Mouse (Mus musculus) liver, embryonic 15.5 days (tissue): ENCODE results near the gene Akap9. TPM values are rescaled to one million over a fixed set of nuclear protein-coding genes. Genes with fewer than 3 reads are reported as not detected.
A peak's percentile ranks its signal among the peaks of the same experiment; 100 is the strongest.

Experiments
- ATAC-seq: fragments of 200-750 bp; cut with Nextera tagmentation; 2 replicates; pipeline ENCODE4 v1.8.0; 2017; ENCODE audit warnings: moderate number of reproducible peaks, mild to moderate bottlenecking, moderate library complexity; ENCODE audit not compliant: insufficient read depth
- H3K27ac ChIP-seq: fragments of 300-500 bp; sonication (generic); replicated peaks from 2 replicates; pipeline ENCODE4 v1.5.1; 2015; ENCODE audit warnings: mild to moderate bottlenecking, inconsistent platforms
- H3K27me3 ChIP-seq: fragments of 300-500 bp; sonication (generic); 2 replicates; pipeline ENCODE4 v1.6.1; 2015; ENCODE audit warnings: mild to moderate bottlenecking, inconsistent platforms
- H3K36me3 ChIP-seq: fragments of 300-500 bp; sonication (generic); replicated peaks from 2 replicates; pipeline ENCODE4 v1.6.1; 2015; ENCODE audit warnings: moderate library complexity, mild to moderate bottlenecking, inconsistent platforms
- H3K4me1 ChIP-seq: fragments of 300-500 bp; sonication (generic); replicated peaks from 2 replicates; pipeline ENCODE4 v1.6.1; 2015; ENCODE audit warnings: inconsistent platforms
- H3K4me2 ChIP-seq: fragments of 300-500 bp; sonication (generic); 2 replicates; pipeline ENCODE4 v1.6.1; 2015; ENCODE audit warnings: moderate library complexity, mild to moderate bottlenecking, inconsistent platforms
- H3K4me3 ChIP-seq: fragments of 300-500 bp; sonication (generic); replicated peaks from 2 replicates; pipeline ENCODE4 v1.5.1; 2015; ENCODE audit warnings: mild to moderate bottlenecking, inconsistent platforms
- H3K9ac ChIP-seq: fragments of 300-500 bp; sonication (generic); 2 replicates; pipeline ENCODE4 v1.6.1; 2015; ENCODE audit warnings: moderate library complexity, mild to moderate bottlenecking, inconsistent platforms
- H3K9me3 ChIP-seq: fragments of 300-500 bp; sonication (generic); replicated peaks from 2 replicates; pipeline ENCODE4 v1.6.1; 2016; ENCODE audit warnings: inconsistent platforms
- WGBS: fragments of 180-500 bp; shearing (Covaris S2); methylation state at CpG from one replicate; pipeline ENCODE4 v1.1.7; 2015; ENCODE audit warnings: mixed read lengths; ENCODE audit not compliant: insufficient replicate concordance; 5-methylcytosine and 5-hydroxymethylcytosine counted together
- polyA plus RNA-seq: library from polyadenylated mRNA; unstranded; fragments of >200 nt; fragmentation: Nextera tagmentation; extraction: Ambion mirVana; gene quantifications from 2 replicates; pipeline ENCODE4 v1.2.1, GENCODE M21; 2015

Gene Akap9
- polyA plus RNA-seq, 1 experiment from 2014 or later, result 24.5 TPM

DNA sequence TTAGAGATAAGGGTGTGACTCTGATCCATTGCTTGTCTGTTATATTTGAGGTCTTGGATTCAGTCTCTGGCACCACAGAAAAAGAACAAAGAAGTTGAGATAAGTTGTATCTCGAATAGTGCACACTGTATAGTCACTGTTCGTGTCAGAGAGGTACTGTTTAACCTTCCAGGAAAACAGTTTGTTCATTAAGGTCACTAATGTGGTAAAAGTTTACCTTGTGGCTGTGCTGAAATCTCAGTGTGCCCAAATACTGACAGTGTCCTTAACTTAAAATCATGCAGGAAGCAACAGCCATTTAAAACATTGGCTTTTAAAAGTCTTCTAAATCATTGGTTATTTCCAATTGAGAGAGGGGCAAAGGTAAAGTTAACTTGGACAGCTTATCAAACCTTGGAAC lies 43.1 kb downstream of the Akap9 start:
- Histone ChIP-seq H3K4me2 (no peak overlapping the region), H3K27ac (no peak overlapping the region), H3K36me3 (peaks cover 18% of the 10 kb centered on the region), H3K9ac (no peak overlapping the region), H3K27me3 (no peaks in the 10 kb centered on the region), H3K9me3 (no peaks in the 10 kb centered on the region), H3K4me3 (no peak overlapping the region), H3K4me1 (no peaks in the 10 kb centered on the region)
- no peak for ATAC-seq
- WGBS, result 27% methylated on average over 2 of the region's 2 CpGs

- Histone ChIP-seq H3K27ac (no peak overlapping the region), H3K36me3 (peaks cover 27% of the 10 kb centered on the region), H3K9ac (no peak overlapping the region), H3K27me3 (no peaks in the 10 kb centered on the region), H3K9me3 (no peaks in the 10 kb centered on the region), H3K4me3 (no peak overlapping the region), H3K4me2 (no peak overlapping the region), H3K4me1 (no peaks in the 10 kb centered on the region)
- WGBS, result 61% methylated on average over 5 of the region's 5 CpGs
- no peak for ATAC-seq
These were observed 45.9 kb downstream of the Akap9 start for GRCm38 (mm10) chr5:3973764-3974163.

- H3K4me3 ChIP-seq, result no peak overlapping the region
- 64% methylated on average over 6 of the region's 6 CpGs for WGBS
These were observed 47.0 kb downstream of the Akap9 start for GRCm38 (mm10) chr5:3974896-3975295.

GRCm38 (mm10) chr5:3976111-3976510 lies 48.3 kb downstream of the Akap9 start:
- H3K4me2 ChIP-seq, result no peak overlapping the region
- no peaks in the 10 kb centered on the region for H3K4me1 ChIP-seq
- H3K4me3 ChIP-seq, result no peak overlapping the region
- H3K9ac ChIP-seq, result no peak overlapping the region
- H3K27me3 ChIP-seq, result no peaks in the 10 kb centered on the region
- no peak overlapping the region for H3K27ac ChIP-seq
- no peaks in the 10 kb centered on the region for H3K9me3 ChIP-seq
- 84% methylated on average over 8 of the region's 8 CpGs for WGBS
- H3K36me3 ChIP-seq, result peaks cover 25% of the 10 kb centered on the region
- no peak for ATAC-seq

More at GRCm38 (mm10) chr5:3974896-3975295, 47.0 kb downstream of the Akap9 start:
- no peak for ATAC-seq
- H3K27me3 ChIP-seq, result no peaks in the 10 kb centered on the region
- H3K27ac ChIP-seq, result no peak overlapping the region
- no peaks in the 10 kb centered on the region for H3K4me1 ChIP-seq
- H3K9me3 ChIP-seq, result no peaks in the 10 kb centered on the region
- H3K36me3 ChIP-seq, result peaks cover 31% of the 10 kb centered on the region
- H3K4me2 ChIP-seq, result no peak overlapping the region
- no peak overlapping the region for H3K9ac ChIP-seq

DNA sequence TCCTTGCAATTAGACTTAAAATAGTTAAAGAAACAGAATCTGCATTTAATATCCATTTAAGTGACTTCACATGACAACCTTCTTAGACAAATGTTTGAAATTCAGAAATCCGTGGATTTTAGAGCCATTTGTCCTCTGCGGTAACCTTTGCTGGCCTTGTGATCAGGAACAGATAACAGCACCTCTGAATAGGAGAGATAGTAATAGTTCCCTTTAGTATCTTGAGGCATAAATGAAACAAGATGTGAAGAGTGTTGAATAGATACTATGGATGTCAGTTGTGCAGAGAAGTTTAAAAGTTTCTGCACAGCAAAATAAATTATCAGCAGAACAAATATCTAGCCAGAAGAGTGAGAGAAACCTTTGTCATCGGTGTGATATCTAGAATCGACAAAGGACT lies 50.0 kb downstream of the Akap9 start:
- Histone ChIP-seq H3K27me3 (no peaks in the 10 kb centered on the region), H3K9me3 (no peaks in the 10 kb centered on the region), H3K36me3 (peaks cover 25% of the 10 kb centered on the region), H3K4me2 (no peak overlapping the region), H3K4me3 (no peak overlapping the region), H3K27ac (no peak overlapping the region), H3K9ac (no peak overlapping the region), H3K4me1 (no peaks in the 10 kb centered on the region)
- ATAC-seq, result no peak
- 67% methylated on average over 4 of the region's 4 CpGs for WGBS

DNA sequence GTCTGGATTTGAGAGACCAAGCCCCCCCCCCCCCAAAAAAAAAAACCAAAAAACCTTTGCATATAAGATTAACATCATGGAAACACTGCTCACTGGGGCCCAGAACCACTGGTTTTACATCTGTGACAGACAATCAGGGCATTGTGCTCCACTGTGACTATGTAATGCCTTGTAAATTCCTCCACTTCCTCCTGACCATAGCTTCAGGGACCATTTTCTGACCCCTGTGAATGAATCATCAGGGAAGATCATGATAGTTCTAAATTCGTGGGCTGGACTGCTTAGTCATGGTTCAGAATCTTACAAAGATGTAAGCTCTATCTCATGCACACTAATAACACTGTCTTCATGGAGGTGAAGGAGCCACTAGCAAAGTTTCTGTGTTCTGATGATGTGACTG lies 61.8 kb downstream of the Akap9 start:
- no peak overlapping the region for H3K9ac ChIP-seq
- no peaks in the 10 kb centered on the region for H3K27me3 ChIP-seq
- H3K4me3 ChIP-seq, result no peak overlapping the region
- H3K27ac ChIP-seq, result no peak overlapping the region
- H3K9me3 ChIP-seq, result no peaks in the 10 kb centered on the region
- H3K4me1 ChIP-seq, result no peaks in the 10 kb centered on the region
- no peak for ATAC-seq
- no peak overlapping the region for H3K4me2 ChIP-seq
- WGBS, result 47% methylated on average over 1 of the region's 1 CpGs
- H3K36me3 ChIP-seq, result peaks cover 15% of the 10 kb centered on the region

GRCm38 (mm10) chr5:3990499-3990898 lies 62.6 kb downstream of the Akap9 start:
- no peak overlapping the region for H3K4me3 ChIP-seq
- WGBS, result 63% methylated on average over 1 of the region's 1 CpGs
- no peaks in the 10 kb centered on the region for H3K9me3 ChIP-seq
- peaks cover 15% of the 10 kb centered on the region for H3K36me3 ChIP-seq
- no peak for ATAC-seq
- H3K27ac ChIP-seq, result no peak overlapping the region
- no peaks in the 10 kb centered on the region for H3K4me1 ChIP-seq
- H3K9ac ChIP-seq, result no peak overlapping the region
- H3K27me3 ChIP-seq, result no peaks in the 10 kb centered on the region
- no peak overlapping the region for H3K4me2 ChIP-seq

DNA sequence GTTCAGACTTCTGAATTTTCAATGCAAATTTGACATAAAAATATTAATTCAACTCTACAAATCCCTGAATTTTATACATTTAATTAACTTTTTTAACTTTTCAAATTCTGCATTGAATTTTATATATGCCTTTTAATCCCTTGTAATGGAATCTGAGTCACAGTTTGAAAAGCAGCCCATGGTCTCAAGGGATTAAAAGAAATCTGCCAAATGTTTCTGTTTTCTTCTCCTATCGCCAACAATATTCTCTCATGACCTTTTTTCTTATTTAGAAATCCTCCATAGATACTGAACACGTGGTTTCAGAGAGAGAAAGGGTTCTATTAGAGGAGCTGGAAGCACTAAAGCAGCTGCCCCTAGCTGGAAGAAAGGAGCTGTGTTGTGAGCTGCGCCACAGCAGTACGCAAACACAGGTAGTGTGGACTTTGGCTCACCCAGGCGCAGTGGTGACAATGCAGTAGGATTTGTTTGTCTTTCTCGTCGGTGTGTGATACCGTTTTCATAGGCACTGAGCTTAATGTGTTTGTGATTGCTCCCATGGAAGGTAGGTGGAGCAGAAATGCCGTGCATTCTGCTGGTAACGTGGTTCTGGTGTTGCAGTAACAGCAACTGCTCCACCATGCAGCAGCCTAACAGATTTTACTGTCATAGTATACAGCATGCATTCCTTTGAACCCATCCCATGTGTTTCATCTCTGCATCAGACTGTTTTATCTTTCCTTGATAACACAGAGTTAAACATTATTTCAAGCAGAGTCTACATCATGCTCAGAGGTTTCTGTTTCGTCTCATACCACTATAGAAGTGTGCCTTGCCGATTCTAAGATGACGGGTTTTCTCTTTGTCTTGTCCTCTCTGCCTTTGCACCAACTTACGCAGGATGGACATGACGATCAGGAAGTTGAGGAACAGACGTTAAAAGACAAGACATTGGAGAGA lies 76.9 kb downstream of the Akap9 start:
- peak overlapping the region; percentile 29 for H3K4me3 ChIP-seq
- no peaks in the 10 kb centered on the region for H3K27me3 ChIP-seq
- H3K9me3 ChIP-seq, result no peaks in the 10 kb centered on the region
- 71% methylated on average over 16 of the region's 16 CpGs for WGBS
- H3K4me2 ChIP-seq, result peak overlapping the region; percentile 8; the same call in 1 of the 2 replicates
- peak; percentile 83 for ATAC-seq
- peaks cover 8% of the 10 kb centered on the region; the same call in 1 of the 2 replicates for H3K36me3 ChIP-seq
- H3K9ac ChIP-seq, result no peak overlapping the region
- no peaks in the 10 kb centered on the region for H3K4me1 ChIP-seq
- H3K27ac ChIP-seq, result 0 out of 2 replicates have a peak overlapping the region, but pooled peaks have one; percentile 48

DNA sequence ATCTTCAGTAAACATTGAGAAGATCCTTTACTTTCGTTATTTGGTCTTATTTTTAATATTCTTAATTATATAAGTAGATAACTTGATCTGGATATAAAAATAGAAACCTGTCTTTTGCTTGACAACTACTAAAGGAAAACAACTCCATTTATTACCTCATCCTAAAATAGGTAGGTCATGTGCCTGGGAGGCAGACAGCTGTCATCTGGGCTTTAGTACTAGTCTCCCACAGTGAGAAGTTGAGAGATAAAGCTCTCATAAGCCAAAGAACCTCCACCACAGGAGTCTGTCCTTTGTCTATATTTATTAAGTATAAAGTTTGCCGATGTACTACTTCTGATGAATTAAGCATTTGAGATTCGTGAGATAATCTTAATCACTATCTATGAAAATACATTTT lies 78.8 kb downstream of the Akap9 start:
- ATAC-seq, result no peak
- H3K4me2 ChIP-seq, result no peak overlapping the region
- H3K27me3 ChIP-seq, result no peaks in the 10 kb centered on the region
- no peaks in the 10 kb centered on the region for H3K9me3 ChIP-seq
- H3K4me1 ChIP-seq, result no peaks in the 10 kb centered on the region
- no peak overlapping the region for H3K27ac ChIP-seq
- no peak overlapping the region for H3K4me3 ChIP-seq
- peaks cover 8% of the 10 kb centered on the region; the same call in 1 of the 2 replicates for H3K36me3 ChIP-seq
- H3K9ac ChIP-seq, result no peak overlapping the region
- 73% methylated on average over 3 of the region's 3 CpGs for WGBS

- H3K9ac ChIP-seq, result no peak overlapping the region
- 74% methylated on average over 10 of the region's 10 CpGs for WGBS
- no peaks in the 10 kb centered on the region for H3K9me3 ChIP-seq
- no peak overlapping the region for H3K27ac ChIP-seq
- H3K36me3 ChIP-seq, result peaks cover 8% of the 10 kb centered on the region; the same call in 1 of the 2 replicates
- H3K4me3 ChIP-seq, result no peak overlapping the region
- no peaks in the 10 kb centered on the region for H3K4me1 ChIP-seq
- no peak overlapping the region for H3K4me2 ChIP-seq
- ATAC-seq, result no peak
- no peaks in the 10 kb centered on the region for H3K27me3 ChIP-seq
These were observed 80.4 kb downstream of the Akap9 start for GRCm38 (mm10) chr5:4008266-4008665.

DNA sequence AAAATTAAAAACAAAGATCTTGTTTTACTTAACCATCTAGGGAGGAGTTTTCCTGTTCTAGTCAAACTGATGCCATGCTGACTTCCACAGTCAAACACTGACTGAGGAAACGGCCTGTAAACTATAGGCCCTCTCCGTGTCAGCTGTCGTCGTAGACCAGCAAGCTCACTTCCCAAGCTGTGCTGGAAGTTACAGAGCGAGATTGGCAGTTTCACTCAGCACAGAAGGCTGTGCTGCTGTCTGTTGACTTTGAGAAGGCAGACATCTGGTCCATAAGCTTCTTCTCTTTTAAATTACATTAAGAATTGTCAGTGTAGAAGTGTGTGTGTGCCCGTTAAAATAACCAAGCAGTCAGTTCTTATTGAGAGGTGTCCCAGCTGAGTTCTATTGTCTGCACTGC lies 81.7 kb downstream of the Akap9 start:
- Histone ChIP-seq H3K4me2 (no peak overlapping the region), H3K4me1 (no peaks in the 10 kb centered on the region), H3K9me3 (no peaks in the 10 kb centered on the region), H3K27me3 (no peaks in the 10 kb centered on the region), H3K9ac (no peak overlapping the region), H3K4me3 (no peak overlapping the region), H3K36me3 (peaks cover 16% of the 10 kb centered on the region), H3K27ac (no peak overlapping the region)
- no peak for ATAC-seq
- 73% methylated on average over 6 of the region's 6 CpGs for WGBS
